Mouse (Mus musculus): ENCODE results near the gene Cops7b. TPM values are rescaled to one million over a fixed set of nuclear protein-coding genes. Genes with fewer than 3 reads are reported as not detected.
A peak's percentile ranks its signal among the peaks of the same experiment; 100 is the strongest.

Cops7b gene
- total RNA-seq, 2 experiments from 2014 or later = 13.6 to 14.0 TPM

GRCm38 (mm10) chr1:86598516-86598915 lies 15.8 kb downstream of the Cops7b start:
- DNase-seq = peak; percentile 27

- DNase-seq = no peak
Measured at GRCm38 (mm10) chr1:86600117-86600516, 17.4 kb downstream of the Cops7b start.

- DNase-seq = no peak
Measured at GRCm38 (mm10) chr1:86610954-86611353, 28.2 kb downstream of the Cops7b start.

GRCm38 (mm10) chr1:86612081-86612480 lies 29.4 kb downstream of the Cops7b start:
- DNase-seq = no peak

GRCm38 (mm10) chr1:86614269-86614668 lies 31.6 kb downstream of the Cops7b start:
- no peak for DNase-seq

GRCm38 (mm10) chr1:86618454-86619125 lies 35.9 kb downstream of the Cops7b start:
- peak; percentile 73 for DNase-seq

- DNase-seq = no peak
Measured at GRCm38 (mm10) chr1:86622296-86622695, 39.6 kb downstream of the Cops7b start.

- DNase-seq = no peak
Measured at GRCm38 (mm10) chr1:86623001-86624000, 40.6 kb downstream of the Cops7b start.

GRCm38 (mm10) chr1:86628270-86628669 lies 45.6 kb downstream of the Cops7b start:
- DNase-seq = no peak

GRCm38 (mm10) chr1:86629936-86630335 lies 47.2 kb downstream of the Cops7b start:
- no peak for DNase-seq

GRCm38 (mm10) chr1:86630527-86630926 lies 47.8 kb downstream of the Cops7b start:
- DNase-seq = no peak

- DNase-seq = no peak
Measured at GRCm38 (mm10) chr1:86632732-86633380, 50.2 kb downstream of the Cops7b start.

GRCm38 (mm10) chr1:86633434-86633833 lies 50.7 kb downstream of the Cops7b start:
- no peak for DNase-seq

- no peak for DNase-seq
Measured at GRCm38 (mm10) chr1:86633840-86634750, 51.4 kb downstream of the Cops7b start.

GRCm38 (mm10) chr1:86634751-86635359 lies 52.2 kb downstream of the Cops7b start:
- DNase-seq = no peak

- DNase-seq = no peak
Measured at GRCm38 (mm10) chr1:86643101-86643809, 60.6 kb downstream of the Cops7b start.

- no peak for DNase-seq
Measured at GRCm38 (mm10) chr1:86647517-86647916, 64.8 kb downstream of the Cops7b start.

- DNase-seq = peak; percentile 75
Measured at GRCm38 (mm10) chr1:86650272-86650671, 67.6 kb downstream of the Cops7b start.

- no peak for DNase-seq
Measured at GRCm38 (mm10) chr1:86652675-86653074, 70.0 kb downstream of the Cops7b start.

- DNase-seq = peak; percentile 49
Measured at GRCm38 (mm10) chr1:86657071-86657470, 74.4 kb downstream of the Cops7b start.

All from heart, postnatal 4 days (tissue).